Mouse (Mus musculus): ENCODE measurements around the gene Itpk1. TPM values are rescaled to one million over a fixed set of nuclear protein-coding genes. Genes with fewer than 3 reads are reported as not detected.

The Itpk1 gene
- 42.9 and 44.3 TPM in 2 replicates for polyA plus RNA-seq (2012; rRNA removed; ENCODE audit: low replicate concordance)

DNA sequence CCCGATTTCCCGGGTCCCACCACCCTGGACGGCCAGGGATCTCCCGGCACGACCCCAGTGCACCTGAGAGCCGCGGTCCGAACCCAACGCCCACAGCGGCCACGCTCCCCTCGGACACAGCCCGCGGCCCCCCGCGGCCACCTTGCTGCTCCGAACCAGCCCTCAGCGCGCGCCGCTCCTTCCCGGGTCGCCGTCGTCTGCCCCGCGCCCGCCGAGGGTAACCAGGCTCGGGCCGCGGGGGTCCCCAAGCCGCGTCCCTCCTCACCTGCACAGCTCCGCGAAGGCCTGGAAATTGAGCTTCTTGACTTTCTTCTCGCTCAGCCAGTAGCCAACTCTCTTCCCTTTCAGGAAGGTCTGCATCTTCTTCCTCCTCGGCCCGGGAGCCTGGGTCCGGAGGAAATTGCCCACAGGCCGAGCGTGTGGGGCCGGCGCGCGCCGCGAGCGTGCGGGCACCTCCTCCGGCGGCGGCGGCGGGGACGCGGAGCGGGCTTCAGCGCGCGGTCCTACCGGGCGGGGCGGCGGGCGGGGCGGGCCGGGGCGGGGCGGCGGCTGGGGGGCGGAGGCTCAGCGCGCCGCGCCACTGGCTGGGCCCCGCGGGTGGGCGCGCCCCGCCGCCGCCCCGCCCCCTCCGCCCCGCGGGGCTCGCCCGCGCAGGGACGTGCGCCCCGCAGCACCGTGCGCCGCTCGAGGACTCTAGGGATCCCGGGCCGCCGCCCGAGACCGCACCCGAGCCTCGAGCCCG lies at the start of gene Itpk1:
Gene Itpk1, minus strand, starts transcription at position 474 of the 742 bp plus-strand sequence.

DNA sequence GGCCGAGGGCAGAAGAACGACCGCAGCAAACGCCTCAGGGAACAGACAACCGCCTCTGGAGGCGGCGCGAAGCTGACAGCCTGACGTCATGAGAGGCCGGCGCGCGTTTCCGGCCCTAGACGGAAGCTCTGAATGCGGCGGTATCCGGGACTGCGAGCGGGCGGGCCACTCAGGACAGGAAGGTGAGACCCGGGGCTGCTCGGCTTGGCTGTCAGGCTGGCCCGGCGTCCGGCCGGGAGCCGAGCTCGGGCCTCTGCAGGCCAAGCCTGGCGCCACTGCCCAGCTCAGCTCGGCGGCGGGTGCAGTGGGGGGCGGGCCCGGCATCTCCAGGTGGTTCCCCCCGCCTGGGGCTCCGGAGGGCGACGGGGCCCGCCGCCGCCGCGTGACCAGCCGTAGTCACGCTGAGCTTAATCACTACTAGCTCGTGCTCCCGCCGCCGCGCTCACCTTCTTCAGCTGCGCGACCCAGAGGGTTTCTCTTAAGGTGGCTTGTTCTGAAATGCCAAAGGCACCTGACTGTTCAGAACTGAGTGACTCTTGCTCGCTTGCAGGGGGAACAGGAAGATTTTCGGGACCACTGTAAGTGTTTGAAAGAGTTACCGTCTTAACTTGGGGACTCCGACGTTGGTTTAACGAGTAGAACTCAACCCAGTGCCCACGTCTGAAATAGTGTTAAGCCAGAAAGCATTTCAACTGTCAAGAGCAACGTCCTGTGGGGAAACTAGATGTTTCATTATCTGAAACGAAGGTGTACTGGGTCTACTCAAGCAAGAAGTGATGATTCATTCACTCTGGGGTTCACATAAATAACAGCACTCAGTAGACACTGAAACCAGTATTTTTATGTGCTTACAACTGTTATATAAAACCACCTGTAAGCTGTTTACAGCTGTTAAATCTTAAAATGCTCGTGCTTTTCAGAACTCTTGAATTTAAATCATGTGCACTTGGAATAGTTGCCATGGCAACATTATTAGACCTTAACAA lies 39.2 kb upstream of the Itpk1 start, which contains the start of the genes Moap1 and Tmem251:
Gene Moap1, minus strand, starts transcription at position 73 of the 986 bp plus-strand sequence.
Gene Tmem251, plus strand, starts transcription at position 174 of the 986 bp plus-strand sequence.

GRCm38 (mm10) chr12:102554721-102555516 lies 149.8 kb downstream of the Itpk1 start, which contains the start of gene Chga:
Gene Chga, plus strand, starts transcription at chr12:102554969.

Other genes starting within 250 kb of the Itpk1 start
- 8.7 and 10.6 TPM in 2 replicates for gene Golga5, start 235.8 kb downstream of the Itpk1 start, polyA plus RNA-seq (2012; rRNA removed; ENCODE audit: low replicate concordance)
- gene Chga, start 150.0 kb downstream of the Itpk1 start, polyA plus RNA-seq (2012; rRNA removed; ENCODE audit: low replicate concordance) = 0.11 and 0.19 TPM in 2 replicates
- gene Moap1, start 38.7 kb upstream of the Itpk1 start, polyA plus RNA-seq (2012; rRNA removed; ENCODE audit: low replicate concordance) = 0.66 TPM in 1 of 2 replicates, not detected in the other
- gene Tmem251, start 38.8 kb upstream of the Itpk1 start, polyA plus RNA-seq (2012; rRNA removed; ENCODE audit: low replicate concordance) = 2.9 and 3.3 TPM in 2 replicates
- not detected in 2 replicates for gene Gm28051, start 52.8 kb upstream of the Itpk1 start, polyA plus RNA-seq (2012; rRNA removed; ENCODE audit: low replicate concordance)
- 3.1 and 11.6 TPM in 2 replicates for gene Gon7, start 52.9 kb upstream of the Itpk1 start, polyA plus RNA-seq (2012; rRNA removed; ENCODE audit: low replicate concordance)
- gene Ubr7, start 53.0 kb upstream of the Itpk1 start, polyA plus RNA-seq (2012; rRNA removed; ENCODE audit: low replicate concordance) = 11.0 and 13.8 TPM in 2 replicates
- gene Gm20604, start 53.7 kb upstream of the Itpk1 start, polyA plus RNA-seq (2012; rRNA removed; ENCODE audit: low replicate concordance) = 1.2 and 2.4 TPM in 2 replicates
- gene Btbd7, start 173.5 kb upstream of the Itpk1 start, polyA plus RNA-seq (2012; rRNA removed; ENCODE audit: low replicate concordance) = 12.6 and 17.5 TPM in 2 replicates
- gene Cox8c, start 194.4 kb upstream of the Itpk1 start, polyA plus RNA-seq (2012; rRNA removed; ENCODE audit: low replicate concordance) = not detected in 2 replicates
- gene Unc79, start 243.9 kb upstream of the Itpk1 start, polyA plus RNA-seq (2012; rRNA removed; ENCODE audit: low replicate concordance) = 0.14 and 0.34 TPM in 2 replicates